Mouse (Mus musculus) midbrain, embryonic 16.5 days (tissue): ENCODE measurements at regions not wholly inside any gene's neighbourhood (a gene's known extent, or its start where the extent isn't known, plus 50 kb on each side); places are given as distances from the start of the nearest gene placed in this dataset.

Experiments used
- ATAC-seq: fragments of 200-750 bp; cut with Nextera tagmentation; 2 replicates; pipeline ENCODE4 v1.8.0; 2017; ENCODE audit warnings: moderate TSS enrichment
- H3K27ac ChIP-seq: fragments of 300-500 bp; sonication (generic); 2 replicates; pipeline ENCODE4 v1.5.1; 2014; ENCODE audit warnings: mild to moderate bottlenecking, low read length, mixed read lengths
- H3K27me3 ChIP-seq: fragments of 300-500 bp; sonication (generic); 2 replicates; pipeline ENCODE4 v1.6.1; 2014; ENCODE audit warnings: low read depth, low read length, mixed read lengths; ENCODE audit not compliant: control insufficient read depth, insufficient read depth
- H3K36me3 ChIP-seq: fragments of 300-500 bp; sonication (generic); 2 replicates; pipeline ENCODE4 v1.6.1; 2014; ENCODE audit warnings: mild to moderate bottlenecking, low read length, moderate library complexity, mixed read lengths; ENCODE audit not compliant: control insufficient read depth, insufficient read depth
- H3K4me1 ChIP-seq: fragments of 300-500 bp; sonication (generic); 2 replicates; pipeline ENCODE4 v1.6.1; 2014; ENCODE audit warnings: mild to moderate bottlenecking, low read length, mixed read lengths; ENCODE audit not compliant: control insufficient read depth, insufficient read depth
- H3K4me2 ChIP-seq: fragments of 300-500 bp; sonication (generic); 2 replicates; pipeline ENCODE4 v1.6.1; 2014; ENCODE audit warnings: mild to moderate bottlenecking, low read length, mixed read lengths
- H3K4me3 ChIP-seq: fragments of 300-500 bp; sonication (generic); 2 replicates; pipeline ENCODE4 v1.5.1; 2014; ENCODE audit warnings: low read depth, mild to moderate bottlenecking, low read length, moderate library complexity, mixed read lengths
- H3K9ac ChIP-seq: fragments of 300-500 bp; sonication (generic); 2 replicates; pipeline ENCODE4 v1.6.1; 2014; ENCODE audit warnings: low read depth, low read length, mixed read lengths
- H3K9me3 ChIP-seq: fragments of 300-500 bp; sonication (generic); replicated peaks from 2 replicates; pipeline ENCODE4 v1.6.1; 2014; ENCODE audit warnings: mild to moderate bottlenecking, low read length, mixed read lengths; ENCODE audit not compliant: control insufficient read depth, poor library complexity, severe bottlenecking
- WGBS: fragments of 180-500 bp; shearing (Covaris S2); extraction: QIAGEN DNeasy Blood & Tissue Kit; methylation state at CpG from one replicate; pipeline ENCODE4 v1.1.7; 2014; 5-methylcytosine and 5-hydroxymethylcytosine counted together

- Histone ChIP-seq H3K4me3 (no peak overlapping the region), H3K4me2 (no peak overlapping the region), H3K9ac (no peak overlapping the region), H3K27me3 (no peaks in the 10 kb centered on the region), H3K4me1 (no peaks in the 10 kb centered on the region), H3K9me3 (no peaks in the 10 kb centered on the region), H3K27ac (no peak overlapping the region), H3K36me3 (no peaks in the 10 kb centered on the region)
- ATAC-seq: no peak
- WGBS: 83% methylated on average over 8 of the region's 8 CpGs
Measured at GRCm38 (mm10) chr1:183600466-183600865, 182.5 kb downstream of the Hhipl2 start.

GRCm38 (mm10) chr1:183611966-183612694, 194.1 kb downstream of the Hhipl2 start:
- 71% methylated on average over 8 of the region's 8 CpGs for WGBS
- H3K9ac ChIP-seq: no peak overlapping the region
- H3K4me3 ChIP-seq: no peak overlapping the region
- no peaks in the 10 kb centered on the region for H3K27me3 ChIP-seq
- H3K9me3 ChIP-seq: no peaks in the 10 kb centered on the region
- no peaks in the 10 kb centered on the region for H3K4me1 ChIP-seq
- H3K27ac ChIP-seq: no peak overlapping the region
- H3K4me2 ChIP-seq: no peak overlapping the region
- H3K36me3 ChIP-seq: no peaks in the 10 kb centered on the region
- ATAC-seq: no peak

DNA sequence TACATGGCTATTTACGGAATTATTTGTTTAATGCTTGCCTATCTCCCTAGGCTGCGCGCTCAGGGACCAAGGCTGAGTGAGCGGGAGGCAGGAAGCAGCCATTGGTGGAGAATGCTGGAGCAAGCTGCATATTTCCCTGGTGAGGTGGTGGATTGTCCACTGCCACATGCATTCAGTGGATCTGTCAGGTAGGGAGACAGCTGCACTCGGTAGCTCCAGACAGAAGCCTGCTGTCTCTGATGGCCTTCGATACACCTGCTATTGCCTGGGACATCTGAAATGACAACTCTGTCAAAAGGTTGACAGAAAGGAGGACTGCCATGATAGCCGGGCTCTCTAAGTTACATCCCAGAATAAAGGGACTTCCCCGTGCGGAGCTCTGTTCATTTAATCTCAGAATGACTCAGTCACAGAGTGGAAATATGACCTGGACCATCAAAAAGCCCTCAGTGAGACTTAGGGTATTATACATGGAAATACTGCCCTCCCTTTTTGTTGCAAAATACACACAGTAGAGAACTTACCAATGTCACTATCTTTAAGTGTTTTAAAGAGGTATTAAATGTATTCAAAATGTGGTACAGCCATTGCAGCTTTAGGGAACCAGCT, 201.5 kb downstream of the Hhipl2 start:
- Histone ChIP-seq H3K9me3 (no peaks in the 10 kb centered on the region), H3K4me2 (no peak overlapping the region), H3K4me1 (no peaks in the 10 kb centered on the region), H3K9ac (no peak overlapping the region), H3K4me3 (no peak overlapping the region), H3K27me3 (no peaks in the 10 kb centered on the region), H3K27ac (no peak overlapping the region), H3K36me3 (no peaks in the 10 kb centered on the region)
- whole genome bisulfite sequencing: 81% methylated on average over 9 of the region's 9 CpGs
- no peak for ATAC-seq

- WGBS: 53% methylated on average over 4 of the region's 4 CpGs
- H3K4me3 ChIP-seq: no peak overlapping the region
Measured at GRCm38 (mm10) chr1:183622341-183622740, 204.3 kb downstream of the Hhipl2 start.

DNA sequence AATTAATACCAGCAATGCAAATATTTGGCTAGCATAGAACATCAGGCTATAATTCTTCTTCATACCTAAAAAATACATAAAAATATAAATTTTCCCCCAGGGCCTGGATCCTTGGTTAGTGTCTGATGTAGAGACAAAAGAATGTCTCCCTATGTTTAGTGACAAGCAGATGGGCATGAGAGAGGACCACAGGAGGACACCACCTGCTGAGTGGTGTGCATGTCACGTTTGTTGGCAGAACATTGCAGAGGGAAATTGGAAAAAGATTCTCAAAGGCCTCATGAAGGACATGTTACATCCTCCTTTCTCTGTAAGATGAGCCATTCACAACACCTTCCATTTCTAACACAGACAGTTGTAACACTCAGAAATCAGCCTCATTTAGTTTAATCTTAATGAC, 206.3 kb downstream of the Hhipl2 start:
- WGBS: 27% methylated on average over 1 of the region's 1 CpGs
- H3K4me1 ChIP-seq: no peaks in the 10 kb centered on the region
- no peak overlapping the region for H3K9ac ChIP-seq
- H3K4me2 ChIP-seq: no peak overlapping the region
- no peaks in the 10 kb centered on the region for H3K36me3 ChIP-seq
- H3K9me3 ChIP-seq: no peaks in the 10 kb centered on the region
- no peak for ATAC-seq
- no peak overlapping the region for H3K27ac ChIP-seq
- no peak overlapping the region for H3K4me3 ChIP-seq
- H3K27me3 ChIP-seq: no peaks in the 10 kb centered on the region

More at GRCm38 (mm10) chr1:183622341-183622740, 204.3 kb downstream of the Hhipl2 start:
- Histone ChIP-seq H3K9ac (no peak overlapping the region), H3K27ac (no peak overlapping the region), H3K4me2 (no peak overlapping the region), H3K4me1 (no peaks in the 10 kb centered on the region), H3K9me3 (no peaks in the 10 kb centered on the region), H3K36me3 (no peaks in the 10 kb centered on the region), H3K27me3 (no peaks in the 10 kb centered on the region)
- no peak for ATAC-seq

DNA sequence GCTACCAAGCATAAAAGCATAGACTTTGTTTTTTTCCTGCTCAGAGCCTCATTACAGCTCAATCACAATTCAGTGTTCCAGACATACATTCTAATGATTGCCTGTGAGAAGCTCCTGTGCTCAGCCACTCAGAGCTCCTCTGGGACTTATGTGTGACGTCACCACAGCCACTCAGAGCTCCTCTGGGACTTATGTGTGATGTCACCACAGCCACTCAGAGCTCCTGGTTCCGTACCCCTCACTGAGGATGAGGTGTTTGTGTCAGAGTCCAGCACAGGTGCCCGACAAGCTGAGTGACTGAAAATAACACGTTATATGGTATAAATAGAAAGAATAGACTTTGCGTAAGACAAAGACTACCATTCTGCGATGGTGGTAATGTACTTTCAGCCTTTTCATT, 215.8 kb downstream of the Hhipl2 start:
- WGBS: 84% methylated on average over 6 of the region's 6 CpGs
- H3K4me1 ChIP-seq: no peaks in the 10 kb centered on the region
- H3K27ac ChIP-seq: no peak overlapping the region
- H3K36me3 ChIP-seq: no peaks in the 10 kb centered on the region
- no peak overlapping the region for H3K4me2 ChIP-seq
- H3K9me3 ChIP-seq: no peaks in the 10 kb centered on the region
- H3K9ac ChIP-seq: no peak overlapping the region
- H3K4me3 ChIP-seq: no peak overlapping the region
- no peaks in the 10 kb centered on the region for H3K27me3 ChIP-seq
- no peak for ATAC-seq

- H3K4me3 ChIP-seq: no peak overlapping the region
- H3K36me3 ChIP-seq: no peaks in the 10 kb centered on the region
- no peak overlapping the region for H3K4me2 ChIP-seq
- H3K9ac ChIP-seq: no peak overlapping the region
- ATAC-seq: no peak
- H3K27ac ChIP-seq: no peak overlapping the region
- H3K27me3 ChIP-seq: no peaks in the 10 kb centered on the region
- no peaks in the 10 kb centered on the region for H3K9me3 ChIP-seq
- 93% methylated on average over 1 of the region's 1 CpGs for WGBS
- H3K4me1 ChIP-seq: no peaks in the 10 kb centered on the region; the same call in 1 of the 2 replicates
Measured at GRCm38 (mm10) chr1:183634836-183635235, 216.8 kb downstream of the Hhipl2 start.

GRCm38 (mm10) chr1:183637214-183637613, 219.2 kb downstream of the Hhipl2 start:
- no peak for ATAC-seq

GRCm38 (mm10) chr1:183639332-183639731, 221.3 kb downstream of the Hhipl2 start:
- Histone ChIP-seq H3K36me3 (no peaks in the 10 kb centered on the region), H3K27ac (no peak overlapping the region), H3K9ac (no peak overlapping the region), H3K4me1 (peaks cover 5% of the 10 kb centered on the region), H3K27me3 (no peaks in the 10 kb centered on the region), H3K9me3 (no peaks in the 10 kb centered on the region), H3K4me3 (no peak overlapping the region), H3K4me2 (no peak overlapping the region)
- no peak for ATAC-seq
- 28% methylated on average over 7 of the region's 7 CpGs for WGBS

More at GRCm38 (mm10) chr1:183637214-183637613, 219.2 kb downstream of the Hhipl2 start:
- 78% methylated on average over 8 of the region's 8 CpGs for WGBS
- Histone ChIP-seq H3K27ac (no peak overlapping the region), H3K36me3 (no peaks in the 10 kb centered on the region), H3K9ac (no peak overlapping the region), H3K4me1 (peaks cover 5% of the 10 kb centered on the region), H3K4me2 (no peak overlapping the region), H3K27me3 (no peaks in the 10 kb centered on the region), H3K4me3 (no peak overlapping the region), H3K9me3 (no peaks in the 10 kb centered on the region)
